Mouse (Mus musculus): Measurements from ENCODE around the gene Tinagl1. TPM values are rescaled to one million over a fixed set of nuclear protein-coding genes. Genes with fewer than 3 reads are reported as not detected.
A peak's percentile ranks its signal among the peaks of the same experiment; 100 is the strongest.

Tinagl1 gene
- polyA plus RNA-seq, 1 experiment from 2014 or later, result 2.4 TPM

GRCm38 (mm10) chr4:130176156-130176720, 1.3 kb upstream of the Tinagl1 start:
- H3K4me1 ChIP-seq (replicated peaks), result peaks cover 19% of the 10 kb centered on the region
- no peak overlapping the region for H3K27ac ChIP-seq
- H3K9ac ChIP-seq (replicated peaks), result no peak overlapping the region
- H3K4me2 ChIP-seq (replicated peaks), result no peak overlapping the region
- no peaks in the 10 kb centered on the region for H3K9me3 ChIP-seq
- 86% methylated on average over 5 of the region's 5 CpGs for WGBS
- H3K27me3 ChIP-seq, result peaks cover 40% of the 10 kb centered on the region
- ATAC-seq, result no peak
- H3K36me3 ChIP-seq, result no peaks in the 10 kb centered on the region
- no peak overlapping the region for H3K4me3 ChIP-seq (replicated peaks)

DNA sequence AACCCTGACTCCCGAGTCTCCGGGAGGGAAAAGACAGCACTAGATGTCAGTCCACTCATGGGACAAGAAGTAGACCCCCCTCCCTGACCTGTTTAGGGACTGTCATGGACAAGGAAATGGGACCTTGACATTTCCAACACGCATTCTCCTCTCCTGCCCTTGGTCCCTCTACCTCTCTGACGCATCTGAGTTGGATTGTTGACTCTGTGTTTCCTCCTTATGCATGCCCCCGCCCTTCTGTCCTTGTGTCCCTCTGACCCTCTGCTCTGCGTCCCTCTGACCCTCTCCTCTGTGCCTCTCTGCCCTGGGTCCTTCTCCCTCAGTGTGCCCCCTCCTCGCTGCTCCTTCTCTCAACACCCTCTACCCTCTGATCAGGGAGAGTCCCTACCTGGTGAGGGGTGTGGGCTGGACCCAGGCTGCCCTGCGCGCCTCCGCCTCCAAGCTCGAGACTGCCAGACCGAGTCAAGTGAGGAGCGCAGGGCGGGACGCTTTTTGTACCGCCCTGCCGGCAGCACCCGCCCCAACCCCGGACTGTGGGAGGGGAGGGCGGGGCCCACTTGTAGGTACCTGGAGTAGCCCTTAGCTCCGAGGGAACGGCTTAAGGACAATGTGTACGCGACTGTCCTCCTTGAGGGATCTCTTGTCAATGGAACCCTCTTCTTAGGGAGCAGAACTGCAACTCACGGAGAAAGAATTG, 439 bp downstream of the Tinagl1 start:
- peak overlapping the region; percentile 34; the same call in 1 of the 2 replicates for H3K4me2 ChIP-seq (replicated peaks)
- no peak overlapping the region for H3K27ac ChIP-seq
- H3K4me3 ChIP-seq (replicated peaks), result peak overlapping the region; percentile 13; the same call in 1 of the 2 replicates
- no peaks in the 10 kb centered on the region for H3K36me3 ChIP-seq
- WGBS, result 4% methylated on average over 25 of the region's 25 CpGs
- H3K4me1 ChIP-seq (replicated peaks), result peaks cover 19% of the 10 kb centered on the region
- no peak overlapping the region for H3K9ac ChIP-seq (replicated peaks)
- H3K9me3 ChIP-seq, result no peaks in the 10 kb centered on the region
- peaks cover 40% of the 10 kb centered on the region for H3K27me3 ChIP-seq
- ATAC-seq, result 0 out of 2 replicates have a peak, but pooled peaks have one; percentile 27

GRCm38 (mm10) chr4:130173911-130174311, 1.0 kb downstream of the Tinagl1 start:
- H3K4me3 ChIP-seq (replicated peaks), result no peak overlapping the region

DNA sequence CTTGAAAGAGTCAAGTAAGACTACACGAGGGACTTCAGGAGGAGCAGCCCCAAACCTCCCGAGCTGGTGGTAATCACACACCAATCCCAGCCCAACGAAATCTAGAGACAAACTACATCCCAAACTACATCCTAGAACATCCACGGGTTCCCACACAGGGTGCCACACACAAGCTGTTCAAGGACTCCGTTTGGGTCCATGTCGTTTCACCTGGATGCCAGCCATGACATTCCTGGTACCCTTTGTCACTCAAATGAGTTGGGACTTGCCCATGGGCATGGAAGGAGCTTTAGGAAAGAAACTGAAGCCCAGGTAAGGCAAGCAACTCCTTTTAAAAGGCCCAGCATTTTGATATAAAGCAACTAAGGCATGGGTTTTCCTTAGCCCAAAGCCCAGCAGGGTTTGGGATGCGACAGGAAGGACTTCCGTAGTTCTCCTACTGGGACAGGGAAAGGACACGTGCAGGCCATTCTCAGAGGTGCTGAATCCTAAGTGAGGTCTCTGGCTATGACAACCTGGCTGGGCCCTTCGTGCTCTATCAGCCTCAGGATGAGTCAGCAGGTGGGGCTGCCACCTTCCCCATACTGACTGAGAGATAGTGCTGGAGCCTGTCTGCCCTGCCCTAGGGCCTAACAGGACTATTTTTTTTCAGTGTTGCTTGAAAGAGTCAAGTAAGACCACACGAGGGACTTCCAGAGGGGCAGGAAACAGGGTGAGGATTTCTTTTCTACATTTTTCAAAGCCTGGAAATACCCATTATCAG, 1.7 kb downstream of the Tinagl1 start:
- Histone ChIP-seq H3K4me3 (replicated peaks) (no peak overlapping the region), H3K27me3 (peaks cover 40% of the 10 kb centered on the region), H3K4me1 (replicated peaks) (peaks cover 26% of the 10 kb centered on the region), H3K36me3 (no peaks in the 10 kb centered on the region), H3K9me3 (no peaks in the 10 kb centered on the region), H3K27ac (no peak overlapping the region), H3K4me2 (replicated peaks) (no peak overlapping the region), H3K9ac (replicated peaks) (no peak overlapping the region)
- WGBS, result 72% methylated on average over 11 of the region's 11 CpGs
- no peak for ATAC-seq

More at GRCm38 (mm10) chr4:130173911-130174311, 1.0 kb downstream of the Tinagl1 start:
- H3K9ac ChIP-seq (replicated peaks), result no peak overlapping the region
- no peak overlapping the region for H3K4me2 ChIP-seq (replicated peaks)
- WGBS, result 51% methylated on average over 19 of the region's 19 CpGs
- no peaks in the 10 kb centered on the region for H3K36me3 ChIP-seq
- no peaks in the 10 kb centered on the region for H3K9me3 ChIP-seq
- no peak overlapping the region for H3K27ac ChIP-seq
- no peak for ATAC-seq
- H3K27me3 ChIP-seq, result peaks cover 40% of the 10 kb centered on the region
- H3K4me1 ChIP-seq (replicated peaks), result peaks cover 19% of the 10 kb centered on the region

GRCm38 (mm10) chr4:130171951-130172765, 2.8 kb downstream of the Tinagl1 start:
- Histone ChIP-seq H3K4me2 (replicated peaks) (no peak overlapping the region), H3K4me1 (replicated peaks) (peaks cover 33% of the 10 kb centered on the region), H3K4me3 (replicated peaks) (no peak overlapping the region), H3K9me3 (no peaks in the 10 kb centered on the region), H3K27me3 (peaks cover 45% of the 10 kb centered on the region), H3K27ac (no peak overlapping the region), H3K36me3 (no peaks in the 10 kb centered on the region), H3K9ac (replicated peaks) (no peak overlapping the region)
- no peak for ATAC-seq
- WGBS, result 74% methylated on average over 9 of the region's 11 CpGs

- ATAC-seq, result no peak
- Histone ChIP-seq H3K9me3 (no peaks in the 10 kb centered on the region), H3K4me2 (replicated peaks) (no peak overlapping the region), H3K9ac (replicated peaks) (no peak overlapping the region), H3K4me3 (replicated peaks) (no peak overlapping the region), H3K4me1 (replicated peaks) (peaks cover 29% of the 10 kb centered on the region), H3K27me3 (peaks cover 43% of the 10 kb centered on the region), H3K36me3 (no peaks in the 10 kb centered on the region), H3K27ac (no peak overlapping the region)
- WGBS, result 85% methylated on average over 4 of the region's 4 CpGs
Measured at GRCm38 (mm10) chr4:130170362-130170761, 4.6 kb downstream of the Tinagl1 start.

- no peaks in the 10 kb centered on the region for H3K36me3 ChIP-seq
- H3K9me3 ChIP-seq, result no peaks in the 10 kb centered on the region
- no peak overlapping the region for H3K9ac ChIP-seq (replicated peaks)
- H3K4me3 ChIP-seq (replicated peaks), result no peak overlapping the region
- WGBS, result 87% methylated on average over 16 of the region's 16 CpGs
- peaks cover 20% of the 10 kb centered on the region for H3K4me1 ChIP-seq (replicated peaks)
- peaks cover 40% of the 10 kb centered on the region for H3K27me3 ChIP-seq
- no peak overlapping the region for H3K27ac ChIP-seq
- H3K4me2 ChIP-seq (replicated peaks), result no peak overlapping the region
- no peak for ATAC-seq
Measured at GRCm38 (mm10) chr4:130169411-130169971, 5.4 kb downstream of the Tinagl1 start.

GRCm38 (mm10) chr4:130168280-130169183, 6.4 kb downstream of the Tinagl1 start:
- no peak overlapping the region for H3K4me3 ChIP-seq (replicated peaks)
- H3K27ac ChIP-seq, result no peak overlapping the region
- H3K4me1 ChIP-seq (replicated peaks), result peaks cover 17% of the 10 kb centered on the region
- H3K27me3 ChIP-seq, result peaks cover 40% of the 10 kb centered on the region
- peak; percentile 57 for ATAC-seq
- no peaks in the 10 kb centered on the region for H3K9me3 ChIP-seq
- no peak overlapping the region for H3K4me2 ChIP-seq (replicated peaks)
- H3K9ac ChIP-seq (replicated peaks), result no peak overlapping the region; the same call in 1 of the 2 replicates
- H3K36me3 ChIP-seq, result no peaks in the 10 kb centered on the region
- 31% methylated on average over 16 of the region's 16 CpGs for WGBS

GRCm38 (mm10) chr4:130167814-130168213, 7.1 kb downstream of the Tinagl1 start:
- Histone ChIP-seq H3K27ac (no peak overlapping the region), H3K4me3 (replicated peaks) (peak overlapping the region; percentile 5; the same call in 1 of the 2 replicates), H3K4me2 (replicated peaks) (peak overlapping the region; percentile 26; the same call in 1 of the 2 replicates), H3K36me3 (no peaks in the 10 kb centered on the region), H3K9ac (replicated peaks) (no peak overlapping the region; the same call in 1 of the 2 replicates), H3K4me1 (replicated peaks) (peaks cover 25% of the 10 kb centered on the region), H3K27me3 (peaks cover 40% of the 10 kb centered on the region), H3K9me3 (no peaks in the 10 kb centered on the region)
- WGBS, result 48% methylated on average over 9 of the region's 9 CpGs
- ATAC-seq, result no peak

GRCm38 (mm10) chr4:130167321-130167720, 7.6 kb downstream of the Tinagl1 start:
- H3K9ac ChIP-seq (replicated peaks), result no peak overlapping the region
- WGBS, result 53% methylated on average over 22 of the region's 22 CpGs
- ATAC-seq, result no peak
- no peak overlapping the region for H3K27ac ChIP-seq
- peak overlapping the region; percentile 26; the same call in 1 of the 2 replicates for H3K4me2 ChIP-seq (replicated peaks)
- H3K9me3 ChIP-seq, result no peaks in the 10 kb centered on the region
- peak overlapping the region; percentile 5; the same call in 1 of the 2 replicates for H3K4me3 ChIP-seq (replicated peaks)
- H3K36me3 ChIP-seq, result no peaks in the 10 kb centered on the region
- peaks cover 44% of the 10 kb centered on the region for H3K27me3 ChIP-seq
- H3K4me1 ChIP-seq (replicated peaks), result peaks cover 26% of the 10 kb centered on the region
